Mouse (Mus musculus) forebrain, embryonic 13.5 days (tissue): ENCODE measurements around the gene Porcn. TPM values are rescaled to one million over a fixed set of nuclear protein-coding genes. Genes with fewer than 3 reads are reported as not detected.

Experiments used
- ATAC-seq: fragments of 200-750 bp; cut with Nextera tagmentation; 2 replicates; pipeline ENCODE4 v1.8.0; 2017
- H3K27ac ChIP-seq: fragments of 300-500 bp; sonication (generic); 2 replicates; pipeline ENCODE4 v1.5.1; 2015; ENCODE audit warnings: inconsistent platforms, mild to moderate bottlenecking, moderate library complexity
- H3K27me3 ChIP-seq: fragments of 300-500 bp; sonication (generic); 2 replicates; pipeline ENCODE4 v1.6.1; 2015; ENCODE audit warnings: mild to moderate bottlenecking, inconsistent platforms
- H3K36me3 ChIP-seq: fragments of 300-500 bp; sonication (generic); 2 replicates; pipeline ENCODE4 v1.6.1; 2015; ENCODE audit warnings: mild to moderate bottlenecking, inconsistent platforms; ENCODE audit not compliant: poor library complexity, severe bottlenecking
- H3K4me1 ChIP-seq: fragments of 300-500 bp; sonication (generic); 2 replicates; pipeline ENCODE4 v1.6.1; 2015; ENCODE audit warnings: inconsistent platforms
- H3K4me2 ChIP-seq: fragments of 300-500 bp; sonication (generic); 2 replicates; pipeline ENCODE4 v1.6.1; 2015; ENCODE audit warnings: inconsistent platforms, mild to moderate bottlenecking, moderate library complexity
- H3K4me3 ChIP-seq: fragments of 300-500 bp; sonication (generic); 2 replicates; pipeline ENCODE4 v1.5.1; 2015; ENCODE audit warnings: mild to moderate bottlenecking, inconsistent platforms
- H3K9ac ChIP-seq: fragments of 300-500 bp; sonication (generic); 2 replicates; pipeline ENCODE4 v1.6.1; 2015; ENCODE audit warnings: mild to moderate bottlenecking, inconsistent platforms
- H3K9me3 ChIP-seq: fragments of 300-500 bp; sonication (generic); replicated peaks from 2 replicates; pipeline ENCODE4 v1.6.1; 2016; ENCODE audit warnings: inconsistent platforms
- WGBS: fragments of 180-500 bp; shearing (Covaris S2); methylation state at CpG from one replicate; pipeline ENCODE4 v1.1.7; 2015; 5-methylcytosine and 5-hydroxymethylcytosine counted together
- polyA plus RNA-seq: library from polyadenylated mRNA; unstranded; fragments of >200 nt; fragmentation: Nextera tagmentation; extraction: Ambion mirVana; gene quantifications from 2 replicates; pipeline ENCODE4 v1.2.1, GENCODE M21; 2015

Porcn gene
- polyA plus RNA-seq, 1 experiment from 2014 or later = 29.1 TPM

GRCm38 (mm10) chrX:8164471-8164870 is 41.9 kb downstream of the Porcn start:
- H3K4me3 ChIP-seq = no peak overlapping the region
- H3K36me3 ChIP-seq = peaks cover 2% of the 10 kb centered on the region; the same call in 1 of the 2 replicates
- no peak overlapping the region for H3K9ac ChIP-seq
- H3K27ac ChIP-seq = no peak overlapping the region
- ATAC-seq = no peak
- no peak overlapping the region for H3K4me2 ChIP-seq
- H3K27me3 ChIP-seq = no peaks in the 10 kb centered on the region
- 84% methylated on average over 4 of the region's 4 CpGs for WGBS
- no peaks in the 10 kb centered on the region for H3K4me1 ChIP-seq
- no peaks in the 10 kb centered on the region for H3K9me3 ChIP-seq

DNA sequence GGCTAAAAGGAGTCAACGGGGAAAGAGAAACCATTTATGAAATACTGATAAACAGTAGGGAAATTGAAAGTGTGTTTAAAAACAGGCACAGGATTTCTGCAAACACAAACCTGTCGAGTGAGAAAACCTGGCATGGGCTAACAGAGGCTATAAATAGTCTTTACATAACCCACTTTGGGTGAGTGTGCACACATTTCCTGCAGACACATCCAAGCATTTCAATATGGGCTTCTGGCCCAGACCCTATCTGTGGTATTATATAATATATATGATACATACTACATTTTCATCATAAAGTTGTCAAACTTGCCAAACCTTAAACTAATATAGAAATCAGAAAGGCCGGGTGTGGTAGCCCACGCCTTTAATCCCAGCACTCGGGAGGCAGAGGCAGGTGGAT is 43.2 kb downstream of the Porcn start:
- ATAC-seq = no peak
- Histone ChIP-seq H3K9ac (no peak overlapping the region), H3K4me1 (no peaks in the 10 kb centered on the region), H3K4me2 (no peak overlapping the region), H3K27ac (no peak overlapping the region), H3K4me3 (no peak overlapping the region), H3K36me3 (peaks cover 8% of the 10 kb centered on the region; the same call in 1 of the 2 replicates), H3K9me3 (no peaks in the 10 kb centered on the region), H3K27me3 (no peaks in the 10 kb centered on the region)
- 93% methylated on average over 5 of the region's 5 CpGs for WGBS

DNA sequence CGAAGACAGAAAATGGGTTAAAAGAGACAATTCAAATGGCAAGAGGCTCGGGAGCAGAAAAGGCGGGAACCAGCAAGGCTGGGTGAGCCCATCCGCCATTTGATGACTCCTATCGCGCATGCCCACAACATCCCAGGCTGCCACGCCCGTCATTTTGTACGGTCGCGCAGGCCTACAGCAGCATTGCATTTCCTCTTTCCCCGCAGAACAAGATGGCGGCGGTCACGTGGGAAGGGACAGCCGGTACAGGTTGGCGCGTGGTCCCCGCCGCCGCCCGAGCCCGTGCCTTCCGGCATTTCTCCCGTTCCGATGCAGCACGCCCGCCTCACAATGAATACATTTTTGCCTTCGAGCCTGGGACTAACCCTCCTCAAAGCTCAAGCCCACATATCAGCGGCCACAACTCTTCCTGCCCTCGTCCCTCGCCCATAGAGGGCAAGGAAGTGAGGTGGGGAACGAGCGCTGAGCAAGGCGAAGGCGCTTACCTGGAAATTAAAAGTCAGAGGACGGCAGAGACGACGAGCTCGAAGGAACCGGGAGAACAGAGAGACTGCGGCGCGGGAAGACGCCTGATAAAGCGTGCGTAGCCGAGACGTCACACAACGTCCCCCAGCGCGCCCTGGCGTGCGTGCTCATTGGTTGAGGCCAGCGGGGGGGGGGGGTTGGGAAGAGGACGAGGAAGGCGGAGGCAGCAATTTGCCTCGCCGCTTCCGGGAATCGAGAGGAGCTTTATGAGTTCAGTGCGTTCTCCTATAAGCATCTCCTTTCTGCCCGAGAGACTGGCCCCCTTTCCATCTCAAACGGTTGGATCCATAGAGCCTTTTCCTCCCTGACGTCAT is 61.0 kb downstream of the Porcn start, which contains the start of gene Rbm3:
Gene Rbm3, minus strand, starts transcription at position 728 of the 839 bp plus-strand sequence.
- 16% methylated on average over 64 of the region's 65 CpGs for WGBS

More for the DNA sequence above, 61.0 kb downstream of the Porcn start, which contains the start of gene Rbm3:
- Histone ChIP-seq H3K27me3 (no peaks in the 10 kb centered on the region), H3K4me1 (peaks cover 17% of the 10 kb centered on the region), H3K9me3 (no peaks in the 10 kb centered on the region), H3K36me3 (peaks cover 31% of the 10 kb centered on the region), H3K9ac (peak within 1 kb of the TSS; percentile 83), H3K4me2 (peak within 1 kb of the TSS; percentile 86), H3K4me3 (peak within 1 kb of the TSS; percentile 59), H3K27ac (peak within 1 kb of the TSS; percentile 97)
- peak; percentile 96 for ATAC-seq

Other genes with a start within 250 kb of the Porcn start
- 0.26 and 0.39 TPM in 2 replicates for gene Gata1, start 228.5 kb downstream of the Porcn start, polyA plus RNA-seq
- not detected in 2 replicates for gene Glod5, start 188.0 kb downstream of the Porcn start, polyA plus RNA-seq
- gene Suv39h1, start 131.8 kb downstream of the Porcn start, polyA plus RNA-seq = 62.3 and 72.1 TPM in 2 replicates
- 0.10 TPM in 1 of 2 replicates, not detected in the other for gene Was, start 116.0 kb downstream of the Porcn start, polyA plus RNA-seq
- gene Wdr13, start 73.6 kb downstream of the Porcn start, polyA plus RNA-seq = 36.2 and 43.6 TPM in 2 replicates
- 483 and 515 TPM in 2 replicates for gene Rbm3, start 60.6 kb downstream of the Porcn start, polyA plus RNA-seq
- gene Tbc1d25, start 30.3 kb downstream of the Porcn start, polyA plus RNA-seq = 14.2 and 15.7 TPM in 2 replicates
- gene Ebp, start 13.0 kb downstream of the Porcn start, polyA plus RNA-seq = 21.2 and 21.5 TPM in 2 replicates
- 51.3 and 51.7 TPM in 2 replicates for gene Ftsj1, start 45.9 kb upstream of the Porcn start, polyA plus RNA-seq
- 14.1 and 14.9 TPM in 2 replicates for gene Slc38a5, start 64.6 kb upstream of the Porcn start, polyA plus RNA-seq
- gene Ssxb10, start 120.9 kb upstream of the Porcn start, polyA plus RNA-seq = not detected in 2 replicates
- gene Ssxb9, start 160.5 kb upstream of the Porcn start, polyA plus RNA-seq = not detected in 2 replicates
- gene Ssxb1, start 206.8 kb upstream of the Porcn start, polyA plus RNA-seq = not detected in 2 replicates